Mouse (Mus musculus) liver, adult 2 months (tissue): ENCODE measurements around the gene 1700113H08Rik.

Experiments used
- CTCF ChIP-seq: fragments of 200-500 bp; IDR thresholded peaks from 2 replicates; pipeline ENCODE4 v1.5.1; 2011; ENCODE audit warnings: low read depth, low read length, control low read depth
- POLR2A ChIP-seq: fragments of 200-500 bp; IDR thresholded peaks from 2 replicates; pipeline ENCODE4 v1.6.1; 2011; ENCODE audit warnings: low read length, control low read depth; ENCODE audit not compliant: insufficient read depth; ENCODE audit errors: extremely low read depth

DNA sequence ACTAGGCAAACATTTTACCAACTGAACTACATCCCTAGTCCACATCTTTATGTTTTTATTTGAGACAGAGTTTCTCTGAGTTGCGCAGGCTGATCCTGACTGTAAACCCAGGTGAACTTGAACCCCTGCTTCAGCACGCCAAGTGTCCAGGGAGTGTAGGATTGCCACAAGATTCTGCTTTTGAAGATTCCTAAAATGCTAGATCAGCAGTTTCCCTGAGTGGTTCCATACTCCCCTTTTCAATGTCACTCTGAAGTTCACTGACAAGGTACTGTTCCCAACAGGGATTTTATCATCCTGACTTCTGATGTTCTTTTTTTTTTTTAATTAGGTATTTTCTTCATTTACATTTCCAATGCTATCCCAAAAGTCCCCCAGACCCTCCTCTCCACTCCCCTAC is 140.9 kb downstream of the 1700113H08Rik start:
- no peak for TF ChIP-seq CTCF
- no peak for TF ChIP-seq POLR2A
